Mouse (Mus musculus) cortical plate, adult 2 months (tissue): ENCODE measurements around the gene Stxbp4.

Source experiments
- CTCF ChIP-seq: fragments of 200-500 bp; IDR thresholded peaks from 2 replicates; pipeline ENCODE4 v1.5.1; 2011; ENCODE audit warnings: mild to moderate bottlenecking, control low read depth, low read length; ENCODE audit not compliant: insufficient read depth; ENCODE audit errors: extremely low read depth
- POLR2A ChIP-seq: fragments of 200-500 bp; IDR thresholded peaks from 2 replicates; pipeline ENCODE4 v1.6.1; 2011; ENCODE audit warnings: mild to moderate bottlenecking, low read length, control low read depth; ENCODE audit not compliant: insufficient read depth; ENCODE audit errors: extremely low read depth

- TF ChIP-seq POLR2A (no peak), CTCF (no peak)
These were observed 27.3 kb upstream of the Stxbp4 start for GRCm38 (mm10) chr11:90665161-90665560.
